Mouse (Mus musculus) cortical plate, adult 2 months (tissue): ENCODE data around the gene Mpeg1.

ENCODE experiments used
- CTCF ChIP-seq: fragments of 200-500 bp; IDR thresholded peaks from 2 replicates; pipeline ENCODE4 v1.5.1; 2011; ENCODE audit warnings: mild to moderate bottlenecking, control low read depth, low read length; ENCODE audit not compliant: insufficient read depth; ENCODE audit errors: extremely low read depth
- POLR2A ChIP-seq: fragments of 200-500 bp; IDR thresholded peaks from 2 replicates; pipeline ENCODE4 v1.6.1; 2011; ENCODE audit warnings: mild to moderate bottlenecking, low read length, control low read depth; ENCODE audit not compliant: insufficient read depth; ENCODE audit errors: extremely low read depth

- TF ChIP-seq CTCF: no peak
- TF ChIP-seq POLR2A: no peak
These were observed 24.6 kb downstream of the Mpeg1 start for GRCm38 (mm10) chr19:12485223-12485622.
